Mouse (Mus musculus): ENCODE measurements around the gene St3gal6.

DNA sequence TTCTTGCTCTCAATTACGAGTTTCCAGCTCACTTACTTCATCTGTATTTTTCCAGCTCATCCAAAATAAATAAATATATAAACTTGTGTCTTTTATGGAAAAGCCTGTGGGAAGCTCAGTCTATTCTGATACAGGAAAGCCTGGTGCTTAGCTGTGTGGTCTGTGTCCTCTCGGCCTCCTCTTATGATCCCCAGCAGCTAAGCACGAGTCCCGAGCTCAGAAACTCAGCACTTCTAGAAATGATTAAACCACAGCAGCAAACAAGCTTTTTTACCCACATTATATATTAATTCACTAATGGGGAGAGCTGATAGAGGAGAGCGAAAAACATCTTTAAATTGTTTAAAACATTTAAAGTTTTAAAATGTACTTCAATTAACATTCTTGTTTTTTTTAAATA is 67.6 kb downstream of the St3gal6 start:
- TF ChIP-seq MAFK (IDR thresholded peaks at IDR 0.05; ENCODE audit: insufficient read depth, low read depth, low read length): no peak
- TF ChIP-seq HCFC1 (IDR thresholded peaks at IDR 0.05; ENCODE audit: borderline replicate concordance, insufficient read depth, low read length): no peak
- TF ChIP-seq ZNF384 (IDR thresholded peaks at IDR 0.05; ENCODE audit: low read depth, low read length): no peak
- TF ChIP-seq CHD2 (IDR thresholded peaks at IDR 0.05; ENCODE audit: low read depth, low read length): no peak
- no peak for TF ChIP-seq ZC3H11A (IDR thresholded peaks at IDR 0.05; ENCODE audit: borderline replicate concordance, low read depth, low read length)
